Mouse (Mus musculus): ENCODE measurements around the gene Hs6st1. TPM values are rescaled to one million over a fixed set of nuclear protein-coding genes. Genes with fewer than 3 reads are reported as not detected.

Gene Hs6st1
- polyA plus RNA-seq, 1 experiment from 2014 or later = 12.8 TPM

- TF ChIP-seq CTCF (IDR thresholded peaks at IDR 0.05; ENCODE audit: low read depth) = no peak
- no peak for TF ChIP-seq EP300 (IDR thresholded peaks at IDR 0.05; ENCODE audit: low read depth)
- DNase-seq (no peak), ATAC-seq (no peak)
- H3K27ac ChIP-seq (ENCODE audit: low read depth) = peak overlapping the region; percentile 70
- H3K4me1 ChIP-seq (ENCODE audit: insufficient read depth) = peaks cover 79% of the 10 kb centered on the region
- peaks cover 89% of the 10 kb centered on the region for H3K36me3 ChIP-seq (replicated peaks; ENCODE audit: insufficient read depth, low read length)
- H3K27me3 ChIP-seq (ENCODE audit: insufficient read depth, low read length) = no peaks in the 10 kb centered on the region
- 88% methylated on average over 1 of the region's 1 CpGs for WGBS (ENCODE audit: insufficient replicate concordance)
- H3K9me3 ChIP-seq (ENCODE audit: low read length) = no peaks in the 10 kb centered on the region
- H3K4me3 ChIP-seq (ENCODE audit: low read depth, low read length) = no peak overlapping the region
- no peak overlapping the region for H3K4me2 ChIP-seq (ENCODE audit: low read depth, low read length)
- no peak overlapping the region for H3K9ac ChIP-seq (replicated peaks)
Measured at GRCm38 (mm10) chr1:36078250-36078649, 10.1 kb downstream of the Hs6st1 start.

GRCm38 (mm10) chr1:36079679-36080078, 11.5 kb downstream of the Hs6st1 start:
- Histone ChIP-seq H3K27ac (ENCODE audit: low read depth) (peak overlapping the region; percentile 70), H3K9ac (replicated peaks) (no peak overlapping the region; the same call in 1 of the 2 replicates), H3K4me1 (ENCODE audit: insufficient read depth) (peaks cover 69% of the 10 kb centered on the region), H3K36me3 (replicated peaks; ENCODE audit: insufficient read depth, low read length) (peaks cover 92% of the 10 kb centered on the region), H3K9me3 (ENCODE audit: low read length) (no peaks in the 10 kb centered on the region), H3K4me2 (ENCODE audit: low read depth, low read length) (no peak overlapping the region), H3K4me3 (ENCODE audit: low read depth, low read length) (no peak overlapping the region), H3K27me3 (ENCODE audit: insufficient read depth, low read length) (no peaks in the 10 kb centered on the region)
- DNase-seq (peak; percentile 57), ATAC-seq (peak; percentile 12; the same call in 1 of the 2 replicates)
- TF ChIP-seq CTCF (IDR thresholded peaks at IDR 0.05; ENCODE audit: low read depth) (no peak), EP300 (IDR thresholded peaks at IDR 0.05; ENCODE audit: low read depth) (no peak; the same call in 1 of the 2 replicates)
- 58% methylated on average over 8 of the region's 8 CpGs for WGBS (ENCODE audit: insufficient replicate concordance)

GRCm38 (mm10) chr1:36080974-36081373, 12.8 kb downstream of the Hs6st1 start:
- Histone ChIP-seq H3K9me3 (ENCODE audit: low read length) (no peaks in the 10 kb centered on the region), H3K4me3 (ENCODE audit: low read depth, low read length) (no peak overlapping the region), H3K9ac (replicated peaks) (no peak overlapping the region), H3K27ac (ENCODE audit: low read depth) (no peak overlapping the region), H3K36me3 (replicated peaks; ENCODE audit: insufficient read depth, low read length) (peaks cover 86% of the 10 kb centered on the region), H3K27me3 (ENCODE audit: insufficient read depth, low read length) (no peaks in the 10 kb centered on the region), H3K4me2 (ENCODE audit: low read depth, low read length) (no peak overlapping the region), H3K4me1 (ENCODE audit: insufficient read depth) (peaks cover 58% of the 10 kb centered on the region)
- ATAC-seq = no peak
- WGBS (ENCODE audit: insufficient replicate concordance) = 91% methylated on average over 5 of the region's 5 CpGs
- DNase-seq = no peak
- TF ChIP-seq EP300 (IDR thresholded peaks at IDR 0.05; ENCODE audit: low read depth) (no peak), CTCF (IDR thresholded peaks at IDR 0.05; ENCODE audit: low read depth) (no peak)

GRCm38 (mm10) chr1:36082184-36082583, 14.0 kb downstream of the Hs6st1 start:
- peak overlapping the region; percentile 26; the same call in 1 of the 2 replicates for H3K9ac ChIP-seq (replicated peaks)
- H3K4me1 ChIP-seq (ENCODE audit: insufficient read depth) = peaks cover 54% of the 10 kb centered on the region
- no peak overlapping the region for H3K4me3 ChIP-seq (ENCODE audit: low read depth, low read length)
- ATAC-seq (peak; percentile 31), DNase-seq (no peak)
- H3K27me3 ChIP-seq (ENCODE audit: insufficient read depth, low read length) = no peaks in the 10 kb centered on the region
- peak overlapping the region; percentile 29; the same call in 1 of the 2 replicates for H3K27ac ChIP-seq (ENCODE audit: low read depth)
- H3K36me3 ChIP-seq (replicated peaks; ENCODE audit: insufficient read depth, low read length) = peaks cover 87% of the 10 kb centered on the region
- no peak overlapping the region for H3K4me2 ChIP-seq (ENCODE audit: low read depth, low read length)
- H3K9me3 ChIP-seq (ENCODE audit: low read length) = no peaks in the 10 kb centered on the region
- TF ChIP-seq EP300 (IDR thresholded peaks at IDR 0.05; ENCODE audit: low read depth) = no peak
- TF ChIP-seq CTCF (IDR thresholded peaks at IDR 0.05; ENCODE audit: low read depth) = no peak
- 73% methylated on average over 6 of the region's 6 CpGs for whole genome bisulfite sequencing (ENCODE audit: insufficient replicate concordance)

GRCm38 (mm10) chr1:36083554-36083953, 15.4 kb downstream of the Hs6st1 start:
- no peak overlapping the region for H3K9ac ChIP-seq (replicated peaks)
- H3K36me3 ChIP-seq (replicated peaks; ENCODE audit: insufficient read depth, low read length) = peaks cover 80% of the 10 kb centered on the region
- no peak overlapping the region for H3K4me2 ChIP-seq (ENCODE audit: low read depth, low read length)
- no peak overlapping the region for H3K4me3 ChIP-seq (ENCODE audit: low read depth, low read length)
- no peaks in the 10 kb centered on the region for H3K9me3 ChIP-seq (ENCODE audit: low read length)
- ATAC-seq (no peak), DNase-seq (no peak)
- no peaks in the 10 kb centered on the region for H3K27me3 ChIP-seq (ENCODE audit: insufficient read depth, low read length)
- H3K4me1 ChIP-seq (ENCODE audit: insufficient read depth) = peaks cover 52% of the 10 kb centered on the region
- H3K27ac ChIP-seq (ENCODE audit: low read depth) = 0 out of 2 replicates have a peak overlapping the region, but pooled peaks have one; percentile 34
- no peak for TF ChIP-seq EP300 (IDR thresholded peaks at IDR 0.05; ENCODE audit: low read depth)
- no peak for TF ChIP-seq CTCF (IDR thresholded peaks at IDR 0.05; ENCODE audit: low read depth)
- WGBS (ENCODE audit: insufficient replicate concordance) = 83% methylated on average over 5 of the region's 5 CpGs

GRCm38 (mm10) chr1:36085069-36085468, 16.9 kb downstream of the Hs6st1 start:
- no peak for ATAC-seq

More at GRCm38 (mm10) chr1:36085069-36085468, 16.9 kb downstream of the Hs6st1 start:
- peaks cover 52% of the 10 kb centered on the region for H3K4me1 ChIP-seq (ENCODE audit: insufficient read depth)
- H3K27ac ChIP-seq (ENCODE audit: low read depth) = no peak overlapping the region
- peaks cover 78% of the 10 kb centered on the region for H3K36me3 ChIP-seq (replicated peaks; ENCODE audit: insufficient read depth, low read length)
- no peak for DNase-seq
- H3K9ac ChIP-seq (replicated peaks) = no peak overlapping the region
- TF ChIP-seq CTCF (IDR thresholded peaks at IDR 0.05; ENCODE audit: low read depth) (no peak), EP300 (IDR thresholded peaks at IDR 0.05; ENCODE audit: low read depth) (no peak)
- no peaks in the 10 kb centered on the region for H3K9me3 ChIP-seq (ENCODE audit: low read length)
- H3K27me3 ChIP-seq (ENCODE audit: insufficient read depth, low read length) = no peaks in the 10 kb centered on the region
- no peak overlapping the region for H3K4me3 ChIP-seq (ENCODE audit: low read depth, low read length)
- WGBS (ENCODE audit: insufficient replicate concordance) = 93% methylated on average over 5 of the region's 5 CpGs
- H3K4me2 ChIP-seq (ENCODE audit: low read depth, low read length) = no peak overlapping the region

Data from liver, postnatal 0 days (tissue).